Mouse (Mus musculus) hindbrain, embryonic 15.5 days (tissue): ENCODE data around the gene Hoxa2. TPM values are rescaled to one million over a fixed set of nuclear protein-coding genes. Genes with fewer than 3 reads are reported as not detected.
A peak's percentile ranks its signal among the peaks of the same experiment; 100 is the strongest.

Experiments used
- ATAC-seq: fragments of 200-750 bp; cut with Nextera tagmentation; 2 replicates; pipeline ENCODE4 v1.8.0; 2017; ENCODE audit warnings: low read depth, moderate number of reproducible peaks, moderate TSS enrichment; ENCODE audit not compliant: low FRiP score
- H3K27ac ChIP-seq: fragments of 300-500 bp; sonication (generic); replicated peaks from 2 replicates; pipeline ENCODE4 v1.5.1; 2015; ENCODE audit warnings: mild to moderate bottlenecking, inconsistent platforms
- H3K27me3 ChIP-seq: fragments of 300-500 bp; sonication (generic); 2 replicates; pipeline ENCODE4 v1.6.1; 2015; ENCODE audit warnings: control low read depth, inconsistent platforms
- H3K36me3 ChIP-seq: fragments of 300-500 bp; sonication (generic); 2 replicates; pipeline ENCODE4 v1.6.1; 2015; ENCODE audit warnings: control low read depth, inconsistent platforms
- H3K4me1 ChIP-seq: fragments of 300-500 bp; sonication (generic); replicated peaks from 2 replicates; pipeline ENCODE4 v1.6.1; 2015; ENCODE audit warnings: control low read depth, inconsistent platforms
- H3K4me2 ChIP-seq: fragments of 300-500 bp; sonication (generic); 2 replicates; pipeline ENCODE4 v1.6.1; 2015; ENCODE audit warnings: moderate library complexity, mild to moderate bottlenecking, inconsistent platforms
- H3K4me3 ChIP-seq: fragments of 300-500 bp; sonication (generic); 2 replicates; pipeline ENCODE4 v1.5.1; 2015; ENCODE audit warnings: mild to moderate bottlenecking, inconsistent platforms
- H3K9ac ChIP-seq: fragments of 300-500 bp; sonication (generic); 2 replicates; pipeline ENCODE4 v1.6.1; 2015; ENCODE audit warnings: inconsistent platforms
- H3K9me3 ChIP-seq: fragments of 300-500 bp; sonication (generic); 2 replicates; pipeline ENCODE4 v1.6.1; 2016; ENCODE audit warnings: control low read depth, inconsistent platforms
- WGBS: fragments of 180-500 bp; shearing (Covaris S2); methylation state at CpG from one replicate; pipeline ENCODE4 v1.1.7; 2015; 5-methylcytosine and 5-hydroxymethylcytosine counted together
- polyA plus RNA-seq: library from polyadenylated mRNA; unstranded; fragments of >200 nt; fragmentation: Nextera tagmentation; extraction: Ambion mirVana; gene quantifications from 2 replicates; pipeline ENCODE4 v1.2.1, GENCODE M21; 2015

Hoxa2 gene
- polyA plus RNA-seq, 1 experiment from 2014 or later = 26.8 TPM

DNA sequence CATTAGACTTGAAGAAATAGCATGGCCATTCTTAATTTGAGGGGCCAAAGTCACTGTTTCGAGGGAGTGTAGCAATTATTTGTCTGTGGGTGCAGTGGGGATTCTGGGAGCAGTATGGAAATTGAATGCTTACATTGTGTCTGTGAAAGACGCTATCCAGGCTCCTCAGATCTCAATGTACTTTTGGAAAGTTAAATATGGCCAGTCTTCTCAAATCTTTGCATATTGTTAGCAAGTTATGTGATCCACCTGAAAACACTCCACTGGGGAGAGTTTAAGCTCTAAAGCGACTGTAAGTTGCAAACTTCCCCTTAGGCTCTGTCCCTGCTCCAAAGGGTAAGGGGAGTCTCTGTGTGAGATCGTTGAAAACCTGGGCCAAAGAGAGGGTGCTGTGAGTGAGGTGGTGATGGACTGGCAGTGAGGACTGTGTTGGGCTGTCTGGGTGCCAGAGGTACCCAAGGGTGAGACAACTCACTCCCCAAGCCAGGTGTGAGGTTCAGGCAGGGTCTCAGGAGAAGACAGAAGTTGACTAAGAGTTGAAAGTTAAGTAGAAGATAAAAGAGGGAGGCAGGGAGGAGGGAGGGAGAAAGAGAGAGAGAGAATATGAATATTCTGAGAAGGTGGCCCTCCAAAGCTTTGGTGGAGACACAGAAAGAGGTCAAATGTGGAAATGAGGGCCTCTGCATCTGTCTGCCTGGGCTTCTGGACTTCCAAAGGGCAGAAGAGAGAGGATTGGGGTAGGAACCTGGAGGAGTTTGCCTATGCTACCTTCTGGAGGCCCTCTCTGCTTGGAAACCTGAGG is 42.5 kb upstream of the Hoxa2 start:
- ATAC-seq = no peak
- H3K4me1 ChIP-seq = peaks cover 27% of the 10 kb centered on the region
- no peak overlapping the region for H3K9ac ChIP-seq
- H3K4me2 ChIP-seq = peak overlapping the region; percentile 53
- peaks cover 84% of the 10 kb centered on the region for H3K27me3 ChIP-seq
- peak overlapping the region; percentile 38 for H3K4me3 ChIP-seq
- H3K27ac ChIP-seq = peak overlapping the region; percentile 80; the same call in 1 of the 2 replicates
- WGBS = 8% methylated on average over 4 of the region's 4 CpGs
- no peaks in the 10 kb centered on the region for H3K36me3 ChIP-seq
- no peaks in the 10 kb centered on the region for H3K9me3 ChIP-seq

DNA sequence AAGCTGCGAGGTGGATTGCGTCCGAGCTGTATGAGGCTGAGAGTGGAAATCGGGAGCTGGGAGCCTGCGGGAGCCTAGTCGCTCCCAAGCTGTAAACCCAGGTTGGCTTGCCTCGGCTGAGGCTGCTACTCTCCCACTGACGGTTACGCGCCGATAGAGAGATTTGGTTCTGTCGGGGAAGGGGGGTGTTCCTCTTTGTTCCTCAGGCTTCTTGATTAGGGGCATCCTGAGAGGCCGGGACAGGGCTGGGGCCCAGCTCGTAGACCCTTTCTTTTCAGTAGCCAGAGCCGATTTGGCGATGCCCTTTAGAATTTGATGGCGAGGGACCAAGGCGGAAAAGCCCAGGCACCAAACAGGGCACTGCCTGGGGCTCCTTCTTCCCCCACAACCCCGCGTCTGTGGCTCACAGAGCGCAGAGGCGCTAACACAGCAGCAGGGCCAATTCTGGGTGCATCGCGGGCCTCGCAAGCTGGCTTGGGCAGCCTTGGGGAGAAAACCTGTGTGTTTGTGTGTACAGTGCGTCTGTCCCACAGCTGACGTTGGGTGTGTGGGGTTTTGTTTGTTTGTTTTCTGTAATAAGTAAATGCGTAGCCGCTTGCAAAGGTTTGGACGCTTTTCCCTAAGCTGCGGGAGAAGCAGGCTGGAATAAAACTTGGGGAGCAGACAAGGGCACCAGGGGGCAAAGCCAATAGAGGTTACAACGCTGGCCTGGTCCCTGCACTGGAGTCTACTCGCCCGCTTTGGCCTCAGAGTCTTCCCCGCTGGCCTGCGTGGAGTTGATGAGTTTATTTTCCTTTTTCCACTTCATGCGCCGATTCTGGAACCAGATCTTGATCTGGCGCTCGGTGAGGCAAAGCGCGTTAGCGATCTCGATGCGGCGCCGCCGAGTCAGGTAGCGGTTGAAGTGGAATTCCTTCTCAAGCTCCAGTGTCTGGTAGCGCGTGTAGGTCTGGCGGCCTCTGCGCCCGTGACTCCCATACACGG is 41.3 kb upstream of the Hoxa2 start:
- ATAC-seq = no peak
- Histone ChIP-seq H3K4me1 (peaks cover 18% of the 10 kb centered on the region), H3K27me3 (peaks cover 81% of the 10 kb centered on the region), H3K9ac (peak overlapping the region; percentile 29; the same call in 1 of the 2 replicates), H3K4me2 (peak overlapping the region; percentile 53), H3K36me3 (no peaks in the 10 kb centered on the region), H3K9me3 (no peaks in the 10 kb centered on the region), H3K27ac (peak overlapping the region; percentile 80), H3K4me3 (peak overlapping the region; percentile 38)
- WGBS = 3% methylated on average over 55 of the region's 55 CpGs

DNA sequence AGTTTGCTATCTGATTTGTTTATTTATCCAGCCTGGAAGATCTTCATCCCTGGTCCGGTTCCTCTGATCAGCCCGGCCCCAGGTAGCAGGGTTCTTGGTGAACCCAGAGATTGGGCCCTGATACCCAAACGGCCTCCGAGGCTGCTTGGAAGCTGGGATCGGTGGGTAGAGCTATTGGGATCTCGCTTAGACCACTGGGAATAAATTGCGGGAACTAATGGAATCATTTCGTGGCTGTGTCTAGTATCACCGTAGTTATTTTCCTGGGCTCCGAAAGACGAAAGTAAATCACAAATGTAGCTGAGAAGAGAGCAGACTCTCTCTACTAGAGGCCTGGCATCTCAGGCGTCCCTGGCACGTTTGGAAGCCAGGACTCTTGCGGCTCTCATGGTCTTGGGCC is 40.6 kb upstream of the Hoxa2 start:
- Histone ChIP-seq H3K4me2 (peak overlapping the region; percentile 53), H3K27me3 (peaks cover 83% of the 10 kb centered on the region), H3K36me3 (no peaks in the 10 kb centered on the region), H3K9ac (peak overlapping the region; percentile 29; the same call in 1 of the 2 replicates), H3K9me3 (no peaks in the 10 kb centered on the region), H3K4me1 (peaks cover 18% of the 10 kb centered on the region), H3K27ac (peak overlapping the region; percentile 80), H3K4me3 (peak overlapping the region; percentile 38)
- 5% methylated on average over 14 of the region's 14 CpGs for WGBS
- no peak for ATAC-seq

DNA sequence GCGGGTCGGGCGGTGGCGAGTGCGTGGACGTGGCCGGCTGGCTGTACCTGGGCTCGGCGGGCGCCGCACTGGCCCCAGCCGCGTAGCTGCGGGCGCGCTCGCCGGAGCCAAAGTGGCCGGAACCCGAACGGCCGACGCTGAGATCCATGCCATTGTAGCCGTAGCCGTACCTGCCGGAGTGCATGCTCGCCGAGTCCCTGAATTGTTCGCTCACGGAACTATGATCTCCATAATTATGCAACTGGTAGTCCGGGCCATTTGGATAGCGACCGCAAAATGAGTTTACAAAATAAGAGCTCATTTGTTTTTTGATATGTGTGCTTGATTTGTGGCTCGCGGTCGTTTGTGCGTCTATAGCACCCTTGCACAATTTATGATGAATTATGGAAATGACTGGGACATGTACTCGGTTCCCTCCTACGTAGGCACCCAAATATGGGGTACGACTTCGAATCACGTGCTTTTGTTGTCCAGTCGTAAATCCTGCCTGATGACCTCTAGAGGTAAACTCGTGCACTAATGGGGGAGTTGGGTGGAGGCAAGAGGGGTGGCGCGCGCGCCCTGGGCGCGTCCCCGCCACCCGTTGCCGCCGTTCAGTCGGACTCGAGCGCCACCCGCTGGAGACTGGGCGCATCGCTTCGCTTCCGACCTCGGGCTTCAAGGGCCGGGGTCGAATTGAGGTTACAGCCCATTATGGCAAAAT is 39.6 kb upstream of the Hoxa2 start, which contains the start of gene Hoxa5:
TSS of gene Hoxa5 (minus strand) at position 538 of the 703 bp plus-strand sequence.
- peak within 1 kb of the TSS; percentile 38 for H3K4me3 ChIP-seq
- no peaks in the 10 kb centered on the region for H3K9me3 ChIP-seq
- ATAC-seq = peak; percentile 83
- WGBS = under 1% methylated on average over 65 of the region's 65 CpGs
- peaks cover 83% of the 10 kb centered on the region for H3K27me3 ChIP-seq
- H3K4me1 ChIP-seq = peaks cover 18% of the 10 kb centered on the region
- peak within 1 kb of the TSS; percentile 46 for H3K9ac ChIP-seq
- H3K36me3 ChIP-seq = no peaks in the 10 kb centered on the region
- peak within 1 kb of the TSS; percentile 53 for H3K4me2 ChIP-seq
- H3K27ac ChIP-seq = peak within 1 kb of the TSS; percentile 83

DNA sequence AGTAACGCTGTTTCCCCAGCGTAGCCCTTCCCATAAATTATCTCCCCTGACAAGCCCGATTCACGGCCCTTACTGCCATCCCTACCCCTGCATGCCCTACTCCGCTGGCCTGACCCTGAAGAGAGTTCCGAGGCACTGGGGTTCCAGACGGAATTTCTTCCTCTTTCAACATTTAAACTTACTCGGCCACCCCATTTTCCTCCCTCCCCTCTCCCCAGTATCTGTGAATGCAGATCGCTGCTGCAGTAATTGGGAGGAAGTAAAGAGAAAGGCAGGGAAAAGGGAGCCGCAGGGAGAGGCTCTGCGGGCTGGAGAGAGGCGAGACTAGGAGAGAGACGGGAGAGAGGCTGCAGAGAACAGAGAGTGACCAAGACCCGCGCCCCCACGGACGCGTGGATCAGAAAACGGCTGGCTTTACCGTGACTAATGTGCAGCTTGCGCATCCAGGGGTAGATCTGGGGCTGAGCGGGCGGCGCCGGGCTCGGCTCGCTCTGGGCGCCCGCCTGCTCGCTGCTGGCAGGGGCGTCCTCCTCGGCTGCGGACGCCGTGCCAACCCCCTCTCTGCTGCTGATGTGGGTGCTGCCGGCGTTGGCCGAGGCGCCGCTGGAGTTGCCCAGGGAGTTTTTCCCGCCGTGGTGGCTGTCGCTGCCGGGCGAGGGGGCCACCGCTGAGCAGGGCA is 38.9 kb upstream of the Hoxa2 start:
- Histone ChIP-seq H3K4me1 (peaks cover 13% of the 10 kb centered on the region), H3K27ac (peak overlapping the region; percentile 83), H3K9ac (peak overlapping the region; percentile 46), H3K27me3 (peaks cover 83% of the 10 kb centered on the region), H3K4me2 (peak overlapping the region; percentile 53), H3K4me3 (peak overlapping the region; percentile 38), H3K9me3 (no peaks in the 10 kb centered on the region), H3K36me3 (no peaks in the 10 kb centered on the region)
- WGBS = under 1% methylated on average over 45 of the region's 46 CpGs
- no peak for ATAC-seq

DNA sequence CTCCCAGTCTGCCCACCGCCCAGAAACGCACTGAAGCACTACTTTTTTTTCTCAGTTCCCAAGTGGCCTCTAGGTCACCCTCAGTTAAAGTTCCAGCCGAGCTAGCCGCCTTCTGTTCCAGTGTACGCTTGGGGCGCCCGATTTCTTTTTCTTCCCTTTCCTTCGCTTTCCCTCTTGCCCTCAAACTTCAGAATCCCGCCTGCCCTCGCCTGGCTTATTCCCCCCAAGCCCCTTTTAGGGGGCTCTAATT is 38.4 kb upstream of the Hoxa2 start:
- Histone ChIP-seq H3K4me1 (peaks cover 10% of the 10 kb centered on the region), H3K36me3 (no peaks in the 10 kb centered on the region), H3K4me3 (peak overlapping the region; percentile 38), H3K27ac (peak overlapping the region; percentile 83), H3K9ac (peak overlapping the region; percentile 46), H3K27me3 (peaks cover 83% of the 10 kb centered on the region), H3K4me2 (peak overlapping the region; percentile 53), H3K9me3 (no peaks in the 10 kb centered on the region)
- no peak for ATAC-seq
- WGBS = under 1% methylated on average over 10 of the region's 10 CpGs

DNA sequence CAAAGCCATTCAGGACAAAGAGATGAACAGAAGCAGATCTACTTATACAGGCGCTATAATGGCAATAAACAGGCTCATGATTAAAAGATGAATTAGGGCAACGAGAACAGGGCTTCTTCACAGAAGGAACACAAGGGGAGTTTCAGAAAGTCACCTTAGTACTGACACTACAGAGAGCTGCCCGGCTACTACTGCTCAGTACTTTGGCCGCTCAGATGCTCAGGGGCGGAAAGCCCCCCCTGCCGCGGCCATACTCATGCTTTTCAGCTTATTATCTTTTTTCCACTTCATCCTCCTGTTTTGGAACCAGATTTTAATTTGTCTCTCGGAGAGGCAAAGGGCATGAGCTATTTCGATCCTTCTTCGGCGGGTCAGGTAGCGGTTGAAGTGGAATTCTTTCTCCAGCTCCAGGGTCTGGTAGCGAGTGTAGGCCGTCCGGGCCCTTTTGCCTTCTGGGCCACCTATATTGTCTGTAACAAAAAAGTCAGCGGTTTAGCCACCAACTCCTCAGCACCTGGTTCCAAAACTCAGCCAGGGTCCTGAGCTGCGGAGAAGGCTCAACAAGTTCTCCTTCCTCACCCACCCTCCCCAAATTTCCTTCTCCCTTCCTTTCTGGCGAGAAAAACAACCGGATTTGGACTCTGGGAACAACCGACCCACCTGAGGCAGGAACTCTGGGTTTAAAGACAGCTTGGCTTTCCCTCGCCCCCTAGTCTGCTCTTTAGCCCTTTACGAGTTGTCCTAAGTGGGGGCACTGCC is 37.9 kb upstream of the Hoxa2 start:
- no peak for ATAC-seq
- 3% methylated on average over 22 of the region's 22 CpGs for WGBS
- H3K9ac ChIP-seq = peak overlapping the region; percentile 46
- peak overlapping the region; percentile 38 for H3K4me3 ChIP-seq
- peaks cover 10% of the 10 kb centered on the region for H3K4me1 ChIP-seq
- peak overlapping the region; percentile 83 for H3K27ac ChIP-seq
- peaks cover 85% of the 10 kb centered on the region for H3K27me3 ChIP-seq
- no peaks in the 10 kb centered on the region for H3K36me3 ChIP-seq
- peak overlapping the region; percentile 53 for H3K4me2 ChIP-seq
- no peaks in the 10 kb centered on the region for H3K9me3 ChIP-seq

DNA sequence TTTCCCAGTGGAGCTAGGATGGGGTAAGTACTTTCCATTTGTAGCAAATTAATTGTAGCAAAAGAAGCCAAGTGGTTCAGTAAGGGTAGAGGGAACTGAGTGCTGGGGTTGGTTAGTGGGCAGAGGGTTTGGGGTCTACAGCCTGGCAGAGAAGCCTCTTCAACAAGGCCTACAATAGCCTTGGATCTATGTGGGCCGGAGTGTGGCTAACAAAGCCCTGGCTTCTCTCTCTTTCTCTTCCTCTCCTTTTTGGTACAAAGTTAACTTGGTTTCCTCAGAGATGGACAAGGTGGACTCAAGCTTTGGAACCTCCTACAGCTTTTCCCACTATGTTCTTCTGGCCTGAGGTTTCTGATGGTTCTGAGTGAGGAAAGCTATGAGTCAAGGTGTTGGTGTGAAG is 36.6 kb upstream of the Hoxa2 start:
- H3K27me3 ChIP-seq = peaks cover 85% of the 10 kb centered on the region

DNA sequence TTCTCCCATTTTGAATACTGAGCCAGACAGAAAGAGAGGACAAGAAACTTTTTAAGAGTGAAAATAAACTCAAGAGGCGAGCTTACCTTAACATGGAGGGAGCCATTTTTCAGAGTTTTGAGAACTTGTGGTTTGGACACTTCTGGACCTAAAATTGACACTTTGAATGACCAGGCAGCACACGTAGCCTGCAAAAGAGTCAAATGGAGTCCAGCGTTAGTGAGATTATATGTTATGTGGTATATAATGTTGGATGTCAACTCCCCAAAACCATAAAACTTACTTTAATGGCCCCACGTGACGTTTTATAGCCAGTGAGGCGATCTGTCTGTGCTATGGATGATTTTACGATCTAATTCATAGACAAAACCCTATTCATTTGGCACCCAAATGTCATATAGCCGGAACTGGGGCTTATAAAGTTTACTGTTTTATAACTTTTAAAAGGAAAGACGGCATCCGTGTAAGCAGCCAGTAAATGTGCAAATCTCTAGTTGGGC is 36.2 kb upstream of the Hoxa2 start:
- peak overlapping the region; percentile 27; the same call in 1 of the 2 replicates for H3K9ac ChIP-seq
- peak overlapping the region; percentile 11 for H3K4me3 ChIP-seq
- peaks cover 10% of the 10 kb centered on the region for H3K4me1 ChIP-seq
- no peaks in the 10 kb centered on the region for H3K9me3 ChIP-seq
- no peak for ATAC-seq
- H3K36me3 ChIP-seq = no peaks in the 10 kb centered on the region
- 15% methylated on average over 10 of the region's 10 CpGs for WGBS
- peak overlapping the region; percentile 53 for H3K4me2 ChIP-seq
- H3K27ac ChIP-seq = peak overlapping the region; percentile 41
- peaks cover 88% of the 10 kb centered on the region for H3K27me3 ChIP-seq

More for the DNA sequence above, 36.6 kb upstream of the Hoxa2 start:
- ATAC-seq = no peak
- Histone ChIP-seq H3K9ac (peak overlapping the region; percentile 27), H3K4me1 (peaks cover 10% of the 10 kb centered on the region), H3K36me3 (no peaks in the 10 kb centered on the region), H3K9me3 (no peaks in the 10 kb centered on the region), H3K4me2 (peak overlapping the region; percentile 53), H3K27ac (peak overlapping the region; percentile 41), H3K4me3 (peak overlapping the region; percentile 38)
- WGBS = 22% methylated on average over 1 of the region's 1 CpGs

DNA sequence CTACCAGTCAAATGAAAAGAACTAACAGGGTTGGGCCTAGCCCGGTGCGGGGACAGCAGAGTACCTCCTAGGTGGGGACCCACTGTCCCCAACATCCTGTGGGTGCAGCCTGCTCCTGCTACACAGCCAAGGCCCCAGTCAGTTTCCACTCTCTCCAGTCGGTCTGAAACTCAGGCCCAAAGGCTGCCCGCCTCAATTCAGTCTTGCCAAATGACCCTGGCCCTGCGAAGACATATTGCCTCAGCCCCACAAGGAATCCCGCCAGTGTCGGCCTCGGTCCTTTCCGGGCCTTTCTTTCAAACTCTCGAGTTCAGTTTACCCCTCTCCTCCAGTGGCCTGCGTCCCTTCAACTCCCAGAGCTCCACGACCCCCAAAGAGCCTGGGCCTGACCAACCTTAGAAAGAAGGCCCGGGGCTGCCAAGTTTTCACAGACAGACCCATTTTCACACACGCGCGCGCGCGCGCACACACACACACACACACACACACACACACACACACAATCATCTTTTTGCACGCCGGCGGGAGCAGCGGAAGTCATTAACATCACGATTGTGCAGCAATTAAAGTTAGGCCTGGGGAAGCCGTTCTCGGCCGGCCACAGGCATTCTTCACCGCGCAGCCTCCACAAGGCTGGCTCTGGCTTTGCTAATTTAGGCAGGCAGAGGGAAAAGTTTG is 35.6 kb upstream of the Hoxa2 start:
- Histone ChIP-seq H3K36me3 (no peaks in the 10 kb centered on the region), H3K4me3 (peak overlapping the region; percentile 11), H3K9ac (peak overlapping the region; percentile 4; the same call in 1 of the 2 replicates), H3K4me2 (peak overlapping the region; percentile 53), H3K27ac (peak overlapping the region; percentile 41), H3K4me1 (peaks cover 10% of the 10 kb centered on the region), H3K27me3 (peaks cover 88% of the 10 kb centered on the region), H3K9me3 (no peaks in the 10 kb centered on the region)
- ATAC-seq = no peak
- 9% methylated on average over 30 of the region's 30 CpGs for WGBS
